Mouse (Mus musculus): ENCODE data around the gene Coa6.

The Coa6 gene

DNA sequence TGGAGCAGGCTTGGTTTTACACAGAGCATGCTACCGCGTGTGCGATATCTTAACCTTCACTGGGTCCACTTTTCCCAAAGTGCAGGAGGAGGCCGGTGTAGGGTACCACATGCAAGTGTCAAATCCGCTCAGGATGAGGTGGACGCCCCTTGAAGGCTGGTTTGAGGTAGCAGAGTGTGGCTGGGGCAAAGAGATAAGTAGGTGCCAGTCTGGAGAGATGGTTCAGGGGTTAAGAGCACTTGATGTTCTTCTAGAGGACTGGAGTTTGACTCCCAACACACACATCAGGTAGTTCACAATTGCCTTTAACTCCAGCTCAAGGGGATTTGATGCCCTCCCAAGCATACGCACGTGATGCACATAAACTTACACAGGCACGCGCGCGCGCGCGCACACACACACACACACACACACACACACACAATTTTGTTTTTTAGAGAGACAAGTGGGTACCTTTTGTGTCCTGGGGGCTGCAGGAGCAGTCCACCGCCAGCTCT, 51.5 kb downstream of the Coa6 start:
- DNase-seq (ENCODE audit: low read depth) = no peak

- DNase-seq (ENCODE audit: low read depth) = peak; percentile 96
Measured at GRCm38 (mm10) chr8:126474299-126475187, 52.2 kb downstream of the Coa6 start, which contains the start of gene Tarbp1. Tarbp1 (minus strand) TSS chr8:126475065.
